Mouse (Mus musculus) kidney, postnatal 14 days (tissue): ENCODE measurements around the gene Xlr5c.
A peak's percentile ranks its signal among the peaks of the same experiment; 100 is the strongest.
"Not testable (repeated sequence)": the region's sequence is repeated elsewhere in the genome, so short reads cannot be mapped to it uniquely, and the experiment has no call there.

ENCODE experiments used
- DNase-seq: peaks from one replicate; pipeline ENCODE4 v3.0.0; 2022; ENCODE audit warnings: mixed read lengths

The Xlr5c gene

GRCm38 (mm10) chrX:73292876-73293275 lies at the start of gene Xlr5c, which contains the start of gene Xlr5a:
Xlr5c (minus strand) TSS chrX:73292976.
Xlr5a (minus strand) TSS chrX:73292976.
- not testable (repeated sequence) for DNase-seq

DNA sequence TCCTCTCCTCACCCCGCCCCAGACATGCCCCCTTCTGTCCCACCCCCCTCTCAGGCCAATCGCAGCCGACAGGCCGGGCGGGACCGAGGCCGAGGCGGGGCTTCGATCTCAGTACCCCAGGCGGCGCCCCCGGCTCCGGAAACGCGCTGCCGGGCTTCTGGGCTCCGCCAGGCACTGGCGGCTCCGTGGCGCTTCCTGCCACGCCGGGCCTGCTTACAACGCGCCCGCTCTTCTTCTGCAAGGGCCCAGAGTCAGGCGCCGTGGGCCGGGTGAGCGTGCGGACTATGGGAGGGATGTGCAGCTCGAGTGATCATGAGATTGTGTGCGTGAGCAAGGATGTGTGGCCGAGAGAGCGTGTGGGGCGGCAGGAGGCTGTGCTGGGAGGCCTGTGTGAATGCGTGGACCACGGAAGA lies 49.7 kb upstream of the Xlr5c start, which contains the start of gene Zfp275:
Gene Zfp275 (plus strand): TSS at position 139 of the 413 bp plus-strand sequence.
- peak; percentile 85 for DNase-seq

DNA sequence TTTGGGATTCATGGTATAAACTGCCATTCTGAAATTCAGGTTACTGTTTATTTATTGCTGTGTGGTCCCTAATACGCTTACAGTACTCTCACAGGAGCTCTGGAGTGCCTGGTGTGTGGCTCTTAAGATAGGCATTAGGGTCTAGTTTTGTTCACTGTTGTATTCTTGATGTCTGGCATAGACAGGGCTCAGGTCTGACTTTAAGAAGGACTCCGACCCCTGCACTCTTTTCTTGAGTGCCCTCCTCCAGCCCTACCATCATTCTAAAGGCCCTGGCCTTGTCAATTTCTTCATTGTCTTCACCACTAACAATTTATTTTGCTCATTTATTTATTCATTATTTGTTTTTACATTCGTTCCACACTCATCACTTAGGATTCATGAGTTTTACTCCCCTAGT lies 49.3 kb upstream of the Xlr5c start:
- DNase-seq, result no peak

DNA sequence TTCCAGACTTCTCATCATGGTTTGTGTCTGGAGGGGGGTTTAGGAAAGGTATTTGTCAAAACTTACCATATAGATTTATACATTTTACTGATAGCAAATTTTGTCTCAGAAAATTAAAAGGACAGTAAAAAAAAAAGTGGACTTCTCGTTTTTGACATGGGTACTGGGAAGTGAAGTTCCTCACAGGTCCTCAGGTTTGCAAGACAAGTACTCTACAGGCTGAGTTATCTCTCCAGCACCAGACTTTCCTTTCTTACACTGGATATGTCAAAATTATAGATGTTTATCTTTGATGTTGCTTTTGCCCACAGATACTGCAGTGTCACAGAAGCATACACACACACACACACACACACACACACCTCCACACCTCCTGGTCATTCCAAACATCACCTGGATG lies 48.7 kb upstream of the Xlr5c start:
- DNase-seq, result no peak

DNA sequence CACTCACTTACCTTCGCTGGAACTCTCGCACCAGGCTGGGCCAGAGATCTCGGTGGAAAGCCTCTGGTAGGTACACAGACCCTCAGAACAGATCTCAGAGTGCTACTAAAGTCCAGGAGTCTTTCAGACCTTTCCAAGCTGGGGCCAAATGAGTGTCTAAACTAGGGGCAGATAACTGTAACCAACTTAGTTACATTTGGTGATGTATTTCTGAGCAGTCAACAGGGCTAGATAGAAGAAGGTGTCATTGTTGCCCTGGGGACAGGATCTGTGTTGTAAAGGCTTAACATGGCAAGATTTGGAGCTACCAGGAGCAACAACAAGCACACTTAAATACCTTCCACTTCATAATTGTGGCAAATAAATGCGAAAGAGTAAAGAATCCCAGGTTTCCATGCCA lies 44.0 kb upstream of the Xlr5c start, which contains the start of gene Gm45015:
Gene Gm45015 (minus strand): TSS at position 101 of the 400 bp plus-strand sequence.
- no peak for DNase-seq

DNA sequence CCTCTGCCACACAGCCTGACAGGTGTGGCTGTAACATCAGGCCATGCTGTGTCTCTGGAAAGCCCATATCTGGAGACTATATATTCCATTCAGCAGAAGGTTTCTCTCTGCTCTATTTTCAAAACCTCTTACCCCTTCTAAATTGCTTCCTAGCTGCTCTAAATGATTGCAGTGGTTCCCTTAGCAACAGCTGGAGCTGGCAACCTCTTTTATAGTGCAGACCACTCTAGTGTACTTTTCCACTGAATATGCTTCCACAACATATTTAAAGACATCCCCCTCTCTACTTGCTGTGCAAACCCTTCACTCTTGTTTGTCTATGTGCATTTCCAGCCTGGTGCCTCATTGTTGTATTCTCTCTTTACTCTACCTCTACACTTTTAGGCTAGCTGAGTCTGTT lies 40.8 kb upstream of the Xlr5c start:
- no peak for DNase-seq

DNA sequence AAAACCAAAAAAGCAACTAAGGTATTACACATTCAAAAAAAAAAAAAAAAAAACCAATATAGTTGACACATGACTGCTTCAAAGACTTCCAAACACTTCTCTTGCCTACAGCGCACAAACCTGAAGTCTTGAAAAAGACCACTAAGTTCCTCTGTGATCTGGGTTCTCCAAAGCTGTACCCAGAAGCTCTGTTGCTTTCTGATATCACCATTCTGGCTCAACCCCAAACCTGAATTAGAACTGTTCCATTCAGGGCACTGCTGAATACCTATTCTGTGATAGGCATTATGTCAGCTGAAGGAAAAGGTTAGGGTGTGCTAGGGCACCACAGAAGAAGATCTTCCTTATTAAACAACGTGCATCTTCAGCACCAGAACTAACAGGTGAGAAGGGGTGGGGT lies 34.4 kb upstream of the Xlr5c start:
- DNase-seq, result no peak

GRCm38 (mm10) chrX:73321029-73321428 lies 28.3 kb upstream of the Xlr5c start:
- no peak for DNase-seq

DNA sequence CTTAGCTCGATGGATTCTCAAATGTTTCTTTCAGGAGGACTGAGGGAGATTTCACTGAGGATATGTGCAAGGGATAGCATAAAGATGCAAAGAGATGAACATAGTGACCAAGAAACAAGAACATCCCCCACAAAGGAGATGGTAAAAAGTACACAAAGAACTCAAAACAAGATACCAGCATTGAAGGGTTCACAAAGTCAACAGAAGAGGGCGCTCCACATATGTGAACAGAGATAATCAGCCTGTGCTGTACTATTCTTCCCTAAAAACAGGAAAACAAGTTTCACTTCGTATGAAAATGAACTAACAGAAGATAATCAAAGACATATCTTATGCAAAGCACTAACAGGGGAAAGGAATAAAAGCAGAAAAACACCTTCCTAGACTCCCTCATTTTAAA lies 19.7 kb upstream of the Xlr5c start:
- peak; percentile 25 for DNase-seq

DNA sequence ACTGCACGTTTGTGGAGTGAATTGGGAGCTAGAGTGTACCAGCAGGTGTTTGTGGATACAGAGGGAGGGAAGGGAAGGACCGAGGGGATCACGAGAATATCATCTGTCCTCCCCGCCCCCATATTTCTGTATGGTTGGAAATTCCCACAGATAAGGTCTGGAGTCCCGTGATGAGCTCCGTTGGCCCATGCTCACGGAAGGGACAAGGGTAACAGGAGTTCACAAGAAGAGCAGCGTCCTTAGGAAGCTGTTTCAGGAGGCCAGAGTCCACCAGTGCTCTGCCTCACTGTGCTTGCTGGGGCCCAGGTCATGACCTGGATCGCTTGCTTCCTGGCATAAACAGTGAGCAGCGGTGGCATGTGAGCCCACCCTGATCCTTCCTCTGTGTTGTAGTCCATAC lies 3.0 kb upstream of the Xlr5c start:
- peak; percentile 8 for DNase-seq

- not testable (repeated sequence) for DNase-seq
Measured at GRCm38 (mm10) chrX:73265270-73265669, 27.5 kb downstream of the Xlr5c start, which contains the start of gene Xlr3c. Xlr3c (minus strand) TSS chrX:73265390.

DNA sequence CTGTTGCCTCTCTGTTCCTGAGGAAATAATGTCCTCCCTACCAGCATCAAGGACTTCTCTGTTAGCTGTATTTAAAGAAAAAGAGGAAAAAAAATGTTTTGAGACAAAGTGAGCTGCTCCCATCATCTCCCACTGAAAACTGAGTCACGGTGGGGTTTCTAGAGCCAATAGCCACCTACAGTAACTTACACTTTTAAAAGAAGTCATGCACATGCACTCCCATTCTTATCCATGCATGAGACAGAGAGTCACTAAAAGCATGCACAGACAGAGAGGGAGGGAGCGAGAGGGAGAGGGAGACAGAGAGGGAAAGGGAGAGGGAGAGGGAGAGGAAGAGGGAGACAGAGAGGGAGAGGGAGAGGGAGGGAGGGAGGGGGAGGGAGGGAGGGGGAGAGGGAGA lies 30.3 kb downstream of the Xlr5c start:
- not testable (repeated sequence) for DNase-seq

DNA sequence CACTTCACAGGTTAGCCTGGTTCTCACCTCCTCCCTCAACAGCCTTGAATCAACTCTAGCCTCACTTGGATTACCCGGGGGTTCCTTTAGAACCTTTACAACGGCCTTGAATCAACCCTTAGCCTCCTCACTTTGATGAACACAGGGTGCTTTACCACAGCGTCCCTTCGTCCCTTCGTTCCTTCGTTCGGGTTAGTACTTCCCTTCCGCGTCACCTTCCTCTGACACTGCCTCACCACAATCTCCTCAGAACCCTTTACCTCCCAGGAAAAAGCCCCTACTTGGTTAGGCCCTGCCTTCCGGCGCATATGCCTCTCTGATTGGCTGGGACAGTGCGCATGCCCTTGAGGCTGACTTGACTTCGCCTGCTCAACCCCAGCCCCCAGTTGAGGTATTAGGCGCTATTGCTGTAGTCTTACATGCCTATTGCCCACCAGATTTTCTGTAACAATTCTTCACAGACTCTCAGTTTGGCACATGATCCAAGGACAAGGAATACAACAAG lies 49.9 kb downstream of the Xlr5c start, which contains the start of gene Xlr4c:
Gene Xlr4c (minus strand): TSS at position 310 of the 505 bp plus-strand sequence.
- not testable (repeated sequence) for DNase-seq
